Mouse (Mus musculus) G1E (cell line): ENCODE data around the gene Golm1. TPM values are rescaled to one million over a fixed set of nuclear protein-coding genes. Genes with fewer than 3 reads are reported as not detected.

ENCODE experiments used
- ATAC-seq: 2 replicates; pipeline ENCODE4 v1.8.0; 2016; ENCODE audit warnings: mild to moderate bottlenecking; ENCODE audit not compliant: insufficient number of reproducible peaks, poor library complexity, low FRiP score, severe bottlenecking; ENCODE audit errors: extremely low read depth
- DNase-seq: peaks from one replicate; pipeline ENCODE4 v3.0.0; 2012; ENCODE audit warnings: low spot score
- H3K27me3 ChIP-seq: 2 replicates; pipeline ENCODE4 v1.6.1; 2012; ENCODE audit warnings: mild to moderate bottlenecking, low read length, inconsistent platforms; ENCODE audit not compliant: insufficient read depth
- H3K36me3 ChIP-seq: replicated peaks from 2 replicates; pipeline ENCODE3; 2012; ENCODE audit warnings: mild to moderate bottlenecking, inconsistent platforms
- H3K4me1 ChIP-seq: 2 replicates; pipeline ENCODE4 v1.6.1; 2012; ENCODE audit warnings: low read depth, low read length, inconsistent platforms, mixed read lengths; ENCODE audit not compliant: insufficient read depth
- H3K4me3 ChIP-seq: 2 replicates; pipeline ENCODE4 v1.5.1; 2012; ENCODE audit warnings: low read depth, mild to moderate bottlenecking, inconsistent platforms, low read length, moderate library complexity, mixed read lengths
- H3K9me3 ChIP-seq: replicated peaks from 2 replicates; pipeline ENCODE4 v1.6.1; 2012; ENCODE audit warnings: inconsistent platforms
- CTCF ChIP-seq: IDR thresholded peaks from 2 replicates; pipeline ENCODE4 v1.5.1; 2012; ENCODE audit warnings: low read depth, low read length, inconsistent platforms, mixed read lengths
- GATA1 ChIP-seq: IDR thresholded peaks from 2 replicates; pipeline ENCODE4 v1.6.1; 2012; ENCODE audit warnings: borderline replicate concordance, low read length, inconsistent platforms, mixed read lengths
- GATA2 ChIP-seq: IDR thresholded peaks from 2 replicates; pipeline ENCODE4 v1.6.1; 2012; ENCODE audit warnings: low read depth, low read length, inconsistent platforms, borderline replicate concordance
- POLR2AphosphoS5 ChIP-seq: IDR thresholded peaks from 2 replicates; pipeline ENCODE4 v1.6.1; 2012; ENCODE audit warnings: low read depth, low read length, inconsistent platforms; ENCODE audit not compliant: insufficient replicate concordance
- TAL1 ChIP-seq: conservative IDR thresholded peaks from 2 replicates; pipeline ENCODE4 v1.6.1; 2012; ENCODE audit warnings: low read depth, low read length, inconsistent platforms, mixed read lengths
- polyA plus RNA-seq: library from polyadenylated mRNA; stranded (reverse); fragments of >175 nt; gene quantifications from 2 replicates; pipeline ENCODE4 v1.2.3, GENCODE M21; 2012
- total RNA-seq, 2 experiments: library from RNA; stranded (forward) in 1 of 2; stranded (reverse) in 1 of 2; fragments of 200-1000 nt in 1 of 2; fragments of >200 nt in 1 of 2; fragmentation: Nextera tagmentation in 1 of 2; gene quantifications; 2 replicates each; pipeline ENCODE4 v1.2.3; 2014 to 2017

Golm1 gene
- total and polyA plus RNA-seq, 3 experiments = 32.8 to 146 (median 139) TPM

GRCm38 (mm10) chr13:59584947-59585647 is 90.5 kb downstream of the Golm1 start, which contains the start of the genes Agtpbp1 and Naa35:
Gene Agtpbp1 (minus strand): TSS chr13:59585227.
Gene Naa35 (plus strand): TSS chr13:59585259.
- Histone ChIP-seq H3K4me3 (peak within 1 kb of the TSS; percentile 90), H3K27me3 (no peaks in the 10 kb centered on the region), H3K9me3 (no peaks in the 10 kb centered on the region), H3K36me3 (peaks cover 34% of the 10 kb centered on the region), H3K4me1 (peaks cover 46% of the 10 kb centered on the region)
- no peak for TF ChIP-seq GATA1
- no peak for TF ChIP-seq CTCF
- no peak for TF ChIP-seq GATA2
- no peak for TF ChIP-seq POLR2AphosphoS5
- no peak for TF ChIP-seq TAL1
- peak; percentile 98 for ATAC-seq
- peak; percentile 92 for DNase-seq

Other genes starting within 250 kb of the Golm1 start
- gene Agtpbp1, start 90.6 kb downstream of the Golm1 start, total RNA-seq (2014; fragmentation: Nextera tagmentation) = 118 and 147 TPM in 2 replicates
- 62.0 and 73.3 TPM in 2 replicates for gene Agtpbp1, start 90.6 kb downstream of the Golm1 start, total RNA-seq (2017)
- 6.0 and 6.1 TPM in 2 replicates for gene Agtpbp1, start 90.6 kb downstream of the Golm1 start, polyA plus RNA-seq
- gene Naa35, start 90.6 kb downstream of the Golm1 start, total RNA-seq (2014; fragmentation: Nextera tagmentation) = 63.7 and 71.9 TPM in 2 replicates
- 29.5 and 31.0 TPM in 2 replicates for gene Naa35, start 90.6 kb downstream of the Golm1 start, total RNA-seq (2017)
- 8.4 and 8.5 TPM in 2 replicates for gene Naa35, start 90.6 kb downstream of the Golm1 start, polyA plus RNA-seq
- gene 4921517D22Rik, start 18.3 kb upstream of the Golm1 start, total RNA-seq (2014; fragmentation: Nextera tagmentation) = not detected in 2 replicates
- 0.11 TPM in 1 of 2 replicates, not detected in the other for gene 4921517D22Rik, start 18.3 kb upstream of the Golm1 start, total RNA-seq (2017)
- gene 4921517D22Rik, start 18.3 kb upstream of the Golm1 start, polyA plus RNA-seq = not detected in 2 replicates
- gene Spata31d1a, start 34.5 kb upstream of the Golm1 start, total RNA-seq (2014; fragmentation: Nextera tagmentation) = not detected in 2 replicates
- 0.05 and 0.12 TPM in 2 replicates for gene Spata31d1a, start 34.5 kb upstream of the Golm1 start, total RNA-seq (2017)
- not detected in 2 replicates for gene Spata31d1a, start 34.5 kb upstream of the Golm1 start, polyA plus RNA-seq
- gene Spata31d1b, start 36.5 kb upstream of the Golm1 start, total RNA-seq (2014; fragmentation: Nextera tagmentation) = not detected in 2 replicates
- 0.06 and 0.22 TPM in 2 replicates for gene Spata31d1b, start 36.5 kb upstream of the Golm1 start, total RNA-seq (2017)
- gene Spata31d1b, start 36.5 kb upstream of the Golm1 start, polyA plus RNA-seq = not detected in 2 replicates
- not detected in 2 replicates for gene Spata31d1d, start 55.9 kb upstream of the Golm1 start, total RNA-seq (2014; fragmentation: Nextera tagmentation)
- gene Spata31d1d, start 55.9 kb upstream of the Golm1 start, total RNA-seq (2017) = 0.05 TPM in 1 of 2 replicates, not detected in the other
- gene Spata31d1d, start 55.9 kb upstream of the Golm1 start, polyA plus RNA-seq = not detected in 2 replicates
- gene 1700014D04Rik, start 70.9 kb upstream of the Golm1 start, total RNA-seq (2014; fragmentation: Nextera tagmentation) = not detected in 2 replicates
- 0.06 and 0.11 TPM in 2 replicates for gene 1700014D04Rik, start 70.9 kb upstream of the Golm1 start, total RNA-seq (2017)
- not detected in 2 replicates for gene 1700014D04Rik, start 70.9 kb upstream of the Golm1 start, polyA plus RNA-seq
- 242 and 309 TPM in 2 replicates for gene Isca1, start 94.0 kb upstream of the Golm1 start, total RNA-seq (2014; fragmentation: Nextera tagmentation)
- 75.9 and 85.8 TPM in 2 replicates for gene Isca1, start 94.0 kb upstream of the Golm1 start, total RNA-seq (2017)
- 57.0 and 69.2 TPM in 2 replicates for gene Isca1, start 94.0 kb upstream of the Golm1 start, polyA plus RNA-seq
- not detected in 2 replicates for gene Gm49354, start 106.4 kb upstream of the Golm1 start, total RNA-seq (2014; fragmentation: Nextera tagmentation)
- gene Gm49354, start 106.4 kb upstream of the Golm1 start, total RNA-seq (2017) = 16.9 TPM in 1 of 2 replicates, not detected in the other
- gene Gm49354, start 106.4 kb upstream of the Golm1 start, polyA plus RNA-seq = 32.8 and 52.8 TPM in 2 replicates
- 215 and 232 TPM in 2 replicates for gene Tut7, start 147.3 kb upstream of the Golm1 start, total RNA-seq (2014; fragmentation: Nextera tagmentation)
- 166 and 194 TPM in 2 replicates for gene Tut7, start 147.3 kb upstream of the Golm1 start, total RNA-seq (2017)
- gene Tut7, start 147.3 kb upstream of the Golm1 start, polyA plus RNA-seq = 59.6 and 66.1 TPM in 2 replicates